26 mouse cellular contexts compared by ENCODE assay signal in the genomic region with DNA sequence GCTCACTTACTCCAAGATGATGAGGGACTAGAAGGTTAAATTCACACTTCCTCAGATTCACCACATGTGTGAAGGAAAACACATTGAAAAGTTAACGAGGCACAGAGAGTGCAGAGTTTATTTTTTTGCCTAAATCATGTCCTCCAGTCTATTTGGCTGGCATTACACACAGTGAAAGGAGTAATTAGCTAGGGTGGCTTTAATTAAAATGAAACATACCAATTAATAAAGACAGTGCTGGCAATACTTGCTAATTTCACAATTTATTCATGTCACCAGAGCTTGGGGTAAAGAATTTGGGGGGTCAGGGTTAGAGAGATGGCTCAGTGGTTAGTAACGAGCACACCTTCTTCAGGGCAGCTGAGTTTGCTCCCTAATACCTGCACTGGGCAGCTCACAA. TPM values are rescaled to one million over a fixed set of nuclear protein-coding genes. Genes with fewer than 3 reads are reported as not detected.
"Had no signal": no experiment of that assay in that cellular context is flagged by ENCODE, and none has a peak within 500 bp of the region (broad histone marks: within the 10 kb centered on the region; RNA-seq: fewer than 3 reads in every experiment).

No protein-coding gene starts in this region.

- H3K9me3 ChIP-seq: heart, embryonic 10.5 days; heart, embryonic 12.5 days; hindbrain, embryonic 10.5 days; hindbrain, embryonic 12.5 days; intestine, embryonic 15.5 days; kidney, embryonic 15.5 days; limb, embryonic 13.5 days; limb, embryonic 15.5 days; liver, embryonic 12.5 days had no signal

- H3K36me3 ChIP-seq: heart, embryonic 10.5 days; heart, embryonic 12.5 days; hindbrain, embryonic 10.5 days; hindbrain, embryonic 12.5 days; intestine, embryonic 15.5 days; kidney, embryonic 15.5 days; limb, embryonic 13.5 days; limb, embryonic 15.5 days; liver, embryonic 12.5 days had no signal

- H3K4me1 ChIP-seq: heart, embryonic 10.5 days; hindbrain, embryonic 10.5 days; hindbrain, embryonic 12.5 days; intestine, embryonic 15.5 days; kidney, embryonic 15.5 days; limb, embryonic 15.5 days; liver, embryonic 12.5 days had no signal

- ATAC-seq: hindbrain, embryonic 16.5 days; inflammation-experienced regulatory T-cells, adult 6 months; intestine, embryonic 15.5 days; intestine, postnatal 0 days; liver, embryonic 12.5 days had no signal

- H3K27ac ChIP-seq: gastrocnemius, adult 2 months; heart, embryonic 10.5 days; hindbrain, embryonic 10.5 days; hindbrain, embryonic 12.5 days; hindbrain, embryonic 14.5 days; intestine, embryonic 15.5 days; kidney, embryonic 15.5 days; kidney, postnatal 0 days; left cerebral cortex, adult 2 months; limb, embryonic 13.5 days; limb, embryonic 15.5 days; liver, embryonic 12.5 days; liver, embryonic 14.5 days had no signal

- H3K4me3 ChIP-seq: gastrocnemius, adult 2 months; heart, embryonic 10.5 days; heart, embryonic 12.5 days; hindbrain, embryonic 10.5 days; hindbrain, embryonic 12.5 days; intestine, embryonic 15.5 days; kidney, embryonic 15.5 days; left cerebral cortex, adult 2 months; limb, embryonic 13.5 days; limb, embryonic 15.5 days; liver, embryonic 12.5 days had no signal

- H3K4me2 ChIP-seq: heart, embryonic 12.5 days; hindbrain, embryonic 12.5 days; hindbrain, embryonic 14.5 days; intestine, embryonic 15.5 days; kidney, embryonic 15.5 days; limb, embryonic 13.5 days; limb, embryonic 15.5 days; liver, embryonic 12.5 days had no signal

- H3K9ac ChIP-seq: heart, embryonic 12.5 days; hindbrain, embryonic 12.5 days; hindbrain, embryonic 14.5 days; intestine, embryonic 15.5 days; kidney, embryonic 15.5 days; limb, embryonic 13.5 days; limb, embryonic 15.5 days; liver, embryonic 12.5 days; liver, embryonic 14.5 days had no signal

- H3K27me3 ChIP-seq: heart, embryonic 12.5 days; hindbrain, embryonic 12.5 days; intestine, embryonic 15.5 days; kidney, embryonic 15.5 days; limb, embryonic 13.5 days; limb, embryonic 15.5 days; liver, embryonic 12.5 days had no signal

- DNase-seq: gastrocnemius, adult 2 months; gastrocnemius, postnatal 10 days; gastrocnemius, postnatal 25 days; heart, postnatal 10 days; heart, postnatal 4 days; kidney, adult 18-20 months; kidney, adult 8-10 months; kidney, postnatal 14 days; kidney, postnatal 36 days had no signal

RNA-seq across cellular contexts. Expression of a gene that starts 46.8 kb away (rescaled TPM):
- polyA plus RNA-seq: liver, adult 2 months had no signal
